ENCODE assay signal across 8 mouse cellular contexts in the genomic region with DNA sequence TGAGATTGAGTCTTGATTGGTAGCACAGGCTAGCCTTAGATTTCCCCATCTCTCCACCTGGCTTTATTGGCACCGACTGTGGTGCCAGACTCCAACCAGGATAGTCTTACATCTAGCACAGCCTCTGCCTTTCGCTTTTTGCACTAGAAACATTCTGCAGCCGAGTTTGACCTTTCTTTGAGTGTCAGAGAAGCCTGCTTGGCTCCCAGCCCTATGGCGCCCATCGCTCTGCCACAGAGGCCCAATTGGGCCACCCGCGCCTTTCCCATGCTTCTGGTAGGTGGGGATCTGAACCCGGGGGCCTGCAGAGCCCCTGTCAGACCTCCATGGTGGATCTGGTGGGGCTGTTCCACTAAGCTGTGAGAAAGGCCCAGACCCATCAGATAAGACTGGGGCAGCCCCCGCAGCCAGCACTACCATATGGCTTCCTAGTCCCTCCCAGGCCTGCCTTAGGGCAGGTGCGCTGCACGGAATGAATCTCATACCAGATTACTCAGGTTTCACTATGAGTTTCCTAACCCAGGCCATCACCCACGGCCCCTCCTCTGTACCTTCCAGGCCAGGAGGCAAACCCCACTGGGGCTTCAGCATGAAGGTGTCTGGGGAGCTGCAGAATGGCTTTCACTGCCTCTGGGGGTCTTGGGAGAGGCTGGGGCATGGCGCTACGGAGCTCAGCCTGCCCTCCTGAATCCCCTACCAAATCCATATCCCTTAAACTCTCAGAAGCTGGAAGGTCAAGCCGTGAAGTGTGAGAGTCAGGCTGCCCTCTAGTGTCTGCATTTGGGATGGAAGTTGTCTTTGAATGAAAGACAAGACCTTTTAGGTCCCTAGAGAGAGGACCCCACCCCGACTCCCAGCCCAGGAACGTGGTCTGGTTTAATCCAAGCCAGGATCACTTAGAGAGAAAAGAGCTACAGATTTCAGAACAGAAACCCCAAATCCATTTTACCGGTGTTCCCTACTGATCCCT. TPM values are rescaled to one million over a fixed set of nuclear protein-coding genes. Genes with fewer than 3 reads are reported as not detected.
DNase-seq lines count a peak whose midpoint lies in the region; ATAC-seq and TF ChIP-seq lines count a peak whose summit lies in the region.

No protein-coding gene starts in this region.

- H3K27ac ChIP-seq in cerebellum, adult 2 months (ENCODE audit: insufficient read depth, low read length): no peak overlapping the region
- H3K27ac ChIP-seq in liver, adult 2 months (replicated peaks; ENCODE audit: insufficient read depth, low read depth, low read length): no peak overlapping the region
- no peak overlapping the region for H3K27ac ChIP-seq in liver, embryonic 12.5 days

- H3K27me3 ChIP-seq in cerebellum, adult 2 months (ENCODE audit: control insufficient read depth, insufficient read depth, low read length): no peaks in the 10 kb centered on the region
- no peaks in the 10 kb centered on the region for H3K27me3 ChIP-seq in liver, adult 2 months (ENCODE audit: control insufficient read depth, insufficient read depth, low read length)
- peaks cover 12% of the 10 kb centered on the region; the same call in 1 of the 2 replicates for H3K27me3 ChIP-seq in liver, embryonic 12.5 days (replicated peaks)

- ATAC-seq in liver, embryonic 12.5 days: no peak

- TF ChIP-seq CTCF in cerebellum, adult 2 months (IDR thresholded peaks at IDR 0.05; ENCODE audit: borderline replicate concordance, insufficient read depth, low read depth, low read length): peak; percentile 37; the same call in 1 of the 2 replicates
- peak; percentile 67 for TF ChIP-seq CTCF in liver, adult 2 months (IDR thresholded peaks at IDR 0.05; ENCODE audit: low read depth, low read length)

- peak in 1 of 2 experiments; percentile 23 for DNase-seq in cerebellum, adult 2 months
- no peak for DNase-seq in cerebellum, adult 11-12 months
- peak; percentile 39 for DNase-seq in liver, adult 2 months (ENCODE audit: extremely low read depth, low read depth, low spot score)
- peak; percentile 47 for DNase-seq in brain, adult 2 months (ENCODE audit: low read depth, low spot score)
- peak; percentile 49 for DNase-seq in kidney, postnatal 14 days
- peak; percentile 31 for DNase-seq in retina, postnatal 7 days (ENCODE audit: low read depth, low spot score)
- DNase-seq in right cerebral cortex, postnatal 36 days (ENCODE audit: low spot score in 2 of 2): no peak

- H3K4me2 ChIP-seq in liver, embryonic 12.5 days: no peak overlapping the region

- no peaks in the 10 kb centered on the region for H3K36me3 ChIP-seq in liver, adult 2 months (ENCODE audit: control insufficient read depth, insufficient read depth, low read length)
- H3K36me3 ChIP-seq in liver, embryonic 12.5 days: no peaks in the 10 kb centered on the region

- H3K4me3 ChIP-seq in cerebellum, adult 2 months (replicated peaks; ENCODE audit: insufficient read depth, low read depth, low read length): no peak overlapping the region
- no peak overlapping the region for H3K4me3 ChIP-seq in liver, adult 2 months (ENCODE audit: insufficient read depth, low read depth, low read length)
- H3K4me3 ChIP-seq in liver, embryonic 12.5 days: no peak overlapping the region

- H3K9me3 ChIP-seq in liver, embryonic 12.5 days (replicated peaks): no peaks in the 10 kb centered on the region

- no peak for TF ChIP-seq POLR2A in cerebellum, adult 2 months (IDR thresholded peaks at IDR 0.05; ENCODE audit: borderline replicate concordance, insufficient read depth, low read length)
- no peak for TF ChIP-seq POLR2A in liver, adult 2 months (IDR thresholded peaks at IDR 0.05; ENCODE audit: extremely low read depth, insufficient read depth, low read length)

- no peaks in the 10 kb centered on the region for H3K4me1 ChIP-seq in cerebellum, adult 2 months (ENCODE audit: control insufficient read depth, insufficient read depth, low read length)
- no peaks in the 10 kb centered on the region for H3K4me1 ChIP-seq in liver, adult 2 months (ENCODE audit: control insufficient read depth, insufficient read depth, low read length)
- peaks cover 14% of the 10 kb centered on the region for H3K4me1 ChIP-seq in liver, embryonic 12.5 days

- 52% methylated on average over 18 of the region's 18 CpGs for WGBS in cerebellum, adult 2 months
- WGBS in liver, adult 2 months: 44% methylated on average over 18 of the region's 18 CpGs
- 36% methylated on average over 18 of the region's 18 CpGs for WGBS in liver, embryonic 12.5 days (ENCODE audit: insufficient replicate concordance)

- no peak overlapping the region for H3K9ac ChIP-seq in liver, adult 2 months (ENCODE audit: low read depth, low read length)
- no peak overlapping the region for H3K9ac ChIP-seq in liver, embryonic 12.5 days

- H3K79me2 ChIP-seq in liver, adult 2 months (ENCODE audit: control insufficient read depth, insufficient read depth, low read length): no peaks in the 10 kb centered on the region

RNA-seq across cellular contexts. Expression of a gene that starts 9.5 kb away (rescaled TPM):
- 91.3 and 100 TPM in 2 replicates for polyA plus RNA-seq in cerebellum, adult 2 months (2012; rRNA removed)
- total RNA-seq in liver, adult 2 months (2014; rRNA removed): 0.07 and 0.09 TPM in 2 replicates
- polyA plus RNA-seq in liver, adult 2 months (2012; rRNA removed): not detected in 2 replicates
- 0.59 and 1.4 TPM in 2 replicates for polyA plus RNA-seq in liver, embryonic 12.5 days (2016; fragmentation: Nextera tagmentation; extraction: Ambion mirVana)

RNA-seq across cellular contexts. Expression of a gene that starts 38.6 kb away (rescaled TPM):
- polyA plus RNA-seq in cerebellum, adult 2 months (2012; rRNA removed): 62.9 and 64.7 TPM in 2 replicates
- 6.1 and 7.7 TPM in 2 replicates for total RNA-seq in liver, adult 2 months (2014; rRNA removed)
- polyA plus RNA-seq in liver, adult 2 months (2012; rRNA removed): 14.4 and 15.2 TPM in 2 replicates
- 0.81 and 1.3 TPM in 2 replicates for polyA plus RNA-seq in liver, embryonic 12.5 days (2016; fragmentation: Nextera tagmentation; extraction: Ambion mirVana)

RNA-seq across cellular contexts. Expression of a gene that starts 57.6 kb away (rescaled TPM):
- polyA plus RNA-seq in cerebellum, adult 2 months (2012; rRNA removed): 4.8 and 5.0 TPM in 2 replicates
- total RNA-seq in liver, adult 2 months (2014; rRNA removed): 177 and 199 TPM in 2 replicates
- 349 and 390 TPM in 2 replicates for polyA plus RNA-seq in liver, adult 2 months (2012; rRNA removed)
- polyA plus RNA-seq in liver, embryonic 12.5 days (2016; fragmentation: Nextera tagmentation; extraction: Ambion mirVana): 11.5 and 11.6 TPM in 2 replicates

Comparison
In these comparisons a context has a peak if more than half of its experiments do, and no peak if none do; other contexts are left out.
1. RNA of a gene that starts 57.6 kb away (polyA plus RNA-seq): 349 to 390 TPM in liver, adult 2 months; 11.5 to 11.6 TPM in liver, embryonic 12.5 days and 4.8 to 5.0 TPM in cerebellum, adult 2 months; every median in the first group is over 10 times any median in the second.
2. DNase-seq: peak in liver, adult 2 months (single experiment), brain, adult 2 months (single experiment), kidney, postnatal 14 days (single experiment) and retina, postnatal 7 days (single experiment); none in cerebellum, adult 11-12 months (single experiment) and right cerebral cortex, postnatal 36 days (0 of 2).
3. RNA of a gene that starts 9.5 kb away (polyA plus RNA-seq): 91.3 to 100 TPM in cerebellum, adult 2 months; 0.59 to 1.4 TPM in liver, embryonic 12.5 days and not detected in liver, adult 2 months; every median in the first group is over 10 times any median in the second.